ENCODE assay signal across 8 mouse cellular contexts in genomic region chr4:107313690-107314478, GRCm38 (mm10). TPM values are rescaled to one million over a fixed set of nuclear protein-coding genes. Genes with fewer than 3 reads are reported as not detected.
A peak's percentile ranks its signal among the peaks of the same experiment; 100 is the strongest.
DNase-seq lines count a peak whose midpoint lies in the region; ATAC-seq and TF ChIP-seq lines count a peak whose summit lies in the region.

TSS of gene Yipf1 (plus strand) at chr4:107314363.

- no peaks in the 10 kb centered on the region for H3K27me3 ChIP-seq in embryonic facial prominence, embryonic 14.5 days (replicated peaks; ENCODE audit: control insufficient read depth, insufficient read depth, low read length)
- H3K27me3 ChIP-seq in limb, embryonic 14.5 days (ENCODE audit: control insufficient read depth, insufficient read depth, low read length) = no peaks in the 10 kb centered on the region
- no peaks in the 10 kb centered on the region for H3K27me3 ChIP-seq in midbrain, postnatal 0 days (ENCODE audit: insufficient read depth, low read length)

- H3K9ac ChIP-seq in embryonic facial prominence, embryonic 14.5 days (ENCODE audit: low read depth, low read length) = peak within 1 kb of the TSS; percentile 68
- peak within 1 kb of the TSS; percentile 48 for H3K9ac ChIP-seq in limb, embryonic 14.5 days (ENCODE audit: low read depth, low read length, severe bottlenecking)
- H3K9ac ChIP-seq in midbrain, postnatal 0 days (replicated peaks; ENCODE audit: low read length, poor library complexity, severe bottlenecking) = peak within 1 kb of the TSS; percentile 65

- TF ChIP-seq POLR2A in limb, embryonic 14.5 days (IDR thresholded peaks at IDR 0.05; ENCODE audit: borderline replicate concordance, extremely low read depth, insufficient read depth, insufficient read length) = 0 out of 2 replicates have a peak, but pooled peaks have one; percentile 29

- peak within 1 kb of the TSS; percentile 80 for H3K4me2 ChIP-seq in embryonic facial prominence, embryonic 14.5 days (ENCODE audit: low read depth, low read length)
- peak within 1 kb of the TSS; percentile 57 for H3K4me2 ChIP-seq in limb, embryonic 14.5 days (replicated peaks; ENCODE audit: low read depth, low read length, severe bottlenecking)
- H3K4me2 ChIP-seq in midbrain, postnatal 0 days (ENCODE audit: low read depth, low read length, poor library complexity, severe bottlenecking) = peak within 1 kb of the TSS; percentile 69

- no peaks in the 10 kb centered on the region for H3K9me3 ChIP-seq in embryonic facial prominence, embryonic 14.5 days (ENCODE audit: control insufficient read depth, low read length)
- H3K9me3 ChIP-seq in limb, embryonic 14.5 days (ENCODE audit: control insufficient read depth, low read length) = no peaks in the 10 kb centered on the region
- no peaks in the 10 kb centered on the region for H3K9me3 ChIP-seq in midbrain, postnatal 0 days (ENCODE audit: low read length)

- peak; percentile 96 for ATAC-seq in embryonic facial prominence, embryonic 14.5 days (ENCODE audit: low read depth)
- peak; percentile 95 for ATAC-seq in limb, embryonic 14.5 days (ENCODE audit: low FRiP score, low read depth)
- peak; percentile 91 for ATAC-seq in midbrain, postnatal 0 days (ENCODE audit: low FRiP score)

- H3K4me1 ChIP-seq in embryonic facial prominence, embryonic 14.5 days (ENCODE audit: control insufficient read depth, insufficient read depth, low read length) = peaks cover 9% of the 10 kb centered on the region; the same call in 1 of the 2 replicates
- H3K4me1 ChIP-seq in limb, embryonic 14.5 days (ENCODE audit: control insufficient read depth, insufficient read depth, low read length) = peaks cover 10% of the 10 kb centered on the region
- peaks cover 9% of the 10 kb centered on the region; the same call in 1 of the 2 replicates for H3K4me1 ChIP-seq in midbrain, postnatal 0 days (ENCODE audit: insufficient read depth, low read length)

- H3K27ac ChIP-seq in embryonic facial prominence, embryonic 14.5 days (replicated peaks; ENCODE audit: low read depth, low read length) = peak within 1 kb of the TSS; percentile 62
- no peak within 1 kb of the TSS; the same call in 1 of the 2 replicates for H3K27ac ChIP-seq in limb, embryonic 14.5 days (replicated peaks; ENCODE audit: low read depth, low read length)
- H3K27ac ChIP-seq in midbrain, postnatal 0 days (ENCODE audit: low read depth, low read length) = no peak within 1 kb of the TSS

- DNase-seq in 3T3-L1 (ENCODE audit: low read depth, low spot score) = peak; percentile 92
- DNase-seq in adrenal gland, postnatal 4 days (ENCODE audit: low spot score in 2 of 2) = peak; percentile 72 to 85
- peak; percentile 97 for DNase-seq in embryonic facial prominence, embryonic 14.5 days (ENCODE audit: low spot score)
- DNase-seq in heart, adult 8-10 months (ENCODE audit: low spot score) = peak; percentile 96
- DNase-seq in kidney, adult 9 months = peak; percentile 96
- peak; percentile 93 for DNase-seq in limb, embryonic 14.5 days (ENCODE audit: low spot score)
- peak; percentile 94 for DNase-seq in midbrain, postnatal 0 days (ENCODE audit: low spot score)
- peak; percentile 75 to 81 for DNase-seq in spleen, postnatal 14 days (ENCODE audit: low spot score in 2 of 2)

- TF ChIP-seq CTCF in midbrain, postnatal 0 days (IDR thresholded peaks at IDR 0.05) = peak; percentile 48

- peak within 1 kb of the TSS; percentile 63 for H3K4me3 ChIP-seq in embryonic facial prominence, embryonic 14.5 days (ENCODE audit: low read depth, low read length)
- peak within 1 kb of the TSS; percentile 65 for H3K4me3 ChIP-seq in limb, embryonic 14.5 days (replicated peaks; ENCODE audit: low read length)
- peak within 1 kb of the TSS; percentile 62 for H3K4me3 ChIP-seq in midbrain, postnatal 0 days (ENCODE audit: low read depth, low read length)

- WGBS in embryonic facial prominence, embryonic 14.5 days = under 1% methylated on average over 29 of the region's 29 CpGs
- WGBS in limb, embryonic 14.5 days = 2% methylated on average over 29 of the region's 29 CpGs
- WGBS in midbrain, postnatal 0 days = under 1% methylated on average over 29 of the region's 29 CpGs

- peaks cover 15% of the 10 kb centered on the region; the same call in 1 of the 2 replicates for H3K36me3 ChIP-seq in embryonic facial prominence, embryonic 14.5 days (ENCODE audit: control insufficient read depth, insufficient read depth, low read length)
- H3K36me3 ChIP-seq in limb, embryonic 14.5 days (ENCODE audit: control insufficient read depth, insufficient read depth, low read length) = peaks cover 23% of the 10 kb centered on the region
- H3K36me3 ChIP-seq in midbrain, postnatal 0 days (ENCODE audit: insufficient read depth, low read length) = peaks cover 7% of the 10 kb centered on the region

RNA-seq across cellular contexts. Expression of gene Yipf1, which starts in this region (rescaled TPM):
- total RNA-seq in adrenal gland, postnatal 4 days (2021) = 10 to 100 TPM; 71.9 to 83.1 TPM
- 52.4 and 55.9 TPM in 2 replicates for polyA plus RNA-seq in embryonic facial prominence, embryonic 14.5 days (2014; fragmentation: Nextera tagmentation; extraction: Ambion mirVana)
- 10 to 100 TPM; 16.6 to 20.3 (median 18.0) TPM for total RNA-seq in heart, adult 8-10 months (2022)
- 35.8 and 44.3 TPM in 2 replicates for polyA plus RNA-seq in limb, embryonic 14.5 days (2012; rRNA removed)
- polyA plus RNA-seq in limb, embryonic 14.5 days (2014; fragmentation: Nextera tagmentation; extraction: Ambion mirVana) = 55.2 and 59.6 TPM in 2 replicates
- 53.3 and 58.5 TPM in 2 replicates for total RNA-seq in midbrain, postnatal 0 days (2014; rRNA removed)
- 58.9 and 60.8 TPM in 2 replicates for polyA plus RNA-seq in midbrain, postnatal 0 days (2015; fragmentation: Nextera tagmentation; extraction: Ambion mirVana)
